Mouse (Mus musculus) myocyte (in vitro differentiated cells): Measurements from ENCODE around the gene Smg1.

Experiments used
- E2F4 ChIP-seq: IDR thresholded peaks from one replicate; pipeline ENCODE4 v1.6.1; 2011; ENCODE audit warnings: mild to moderate bottlenecking, control low read depth, moderate library complexity; ENCODE audit not compliant: insufficient read depth
- MYOG ChIP-seq, 3 experiments: IDR thresholded peaks; one replicate each; pipeline ENCODE4 v1.6.1; 2011; ENCODE audit warnings: control low read depth in 2 of 3, low read depth in 2 of 3, mild to moderate bottlenecking in 2 of 3; ENCODE audit not compliant: insufficient read length in 2 of 3, control insufficient read depth in 1 of 3, insufficient read depth in 1 of 3
- POLR2A ChIP-seq: IDR thresholded peaks from one replicate; pipeline ENCODE4 v1.6.1; 2011; ENCODE audit warnings: low read depth, mild to moderate bottlenecking, control low read depth, moderate library complexity; ENCODE audit not compliant: insufficient read length
- POLR2AphosphoS2 ChIP-seq: IDR thresholded peaks from one replicate; pipeline ENCODE4 v1.6.1; 2011; ENCODE audit warnings: low read depth, control low read depth; ENCODE audit not compliant: insufficient read length
- REST ChIP-seq: IDR thresholded peaks from one replicate; pipeline ENCODE4 v1.6.1; 2011; ENCODE audit warnings: mild to moderate bottlenecking, control low read depth, moderate library complexity; ENCODE audit not compliant: insufficient read depth, insufficient read length
- TCF3 ChIP-seq: IDR thresholded peaks from one replicate; pipeline ENCODE4 v1.6.1; 2011; ENCODE audit warnings: low read depth, control low read depth; ENCODE audit not compliant: insufficient read length

DNA sequence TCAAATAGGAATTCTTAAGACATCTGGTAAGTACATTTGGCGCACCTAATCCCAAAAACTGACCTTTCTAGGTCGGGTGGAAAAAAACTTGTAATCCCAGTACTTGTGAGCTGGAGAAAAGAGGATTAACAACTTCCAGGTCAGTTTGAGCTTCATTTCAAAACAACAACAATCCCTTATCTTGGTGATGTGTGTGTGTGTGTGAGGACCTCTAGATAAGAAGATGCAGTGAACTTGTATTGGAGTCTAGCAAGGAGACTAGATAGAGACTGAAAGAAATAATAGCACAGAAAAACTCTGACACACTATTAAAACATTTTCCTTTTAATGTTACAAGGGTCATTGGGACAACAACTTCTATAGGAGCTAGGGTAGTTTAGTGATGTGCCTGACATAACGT lies 99.9 kb downstream of the Smg1 start:
- TF ChIP-seq TCF3 (no peak), POLR2A (no peak), REST (no peak), E2F4 (no peak), MYOG (IDR thresholded peaks at IDR 0.05; ENCODE audit: control insufficient read depth in 1 of 3, insufficient read depth in 1 of 3, insufficient read length in 2 of 3, low read depth in 2 of 3) (no peak), POLR2AphosphoS2 (no peak)
